ENCODE assay signal across 9 mouse cellular contexts in the genomic region with DNA sequence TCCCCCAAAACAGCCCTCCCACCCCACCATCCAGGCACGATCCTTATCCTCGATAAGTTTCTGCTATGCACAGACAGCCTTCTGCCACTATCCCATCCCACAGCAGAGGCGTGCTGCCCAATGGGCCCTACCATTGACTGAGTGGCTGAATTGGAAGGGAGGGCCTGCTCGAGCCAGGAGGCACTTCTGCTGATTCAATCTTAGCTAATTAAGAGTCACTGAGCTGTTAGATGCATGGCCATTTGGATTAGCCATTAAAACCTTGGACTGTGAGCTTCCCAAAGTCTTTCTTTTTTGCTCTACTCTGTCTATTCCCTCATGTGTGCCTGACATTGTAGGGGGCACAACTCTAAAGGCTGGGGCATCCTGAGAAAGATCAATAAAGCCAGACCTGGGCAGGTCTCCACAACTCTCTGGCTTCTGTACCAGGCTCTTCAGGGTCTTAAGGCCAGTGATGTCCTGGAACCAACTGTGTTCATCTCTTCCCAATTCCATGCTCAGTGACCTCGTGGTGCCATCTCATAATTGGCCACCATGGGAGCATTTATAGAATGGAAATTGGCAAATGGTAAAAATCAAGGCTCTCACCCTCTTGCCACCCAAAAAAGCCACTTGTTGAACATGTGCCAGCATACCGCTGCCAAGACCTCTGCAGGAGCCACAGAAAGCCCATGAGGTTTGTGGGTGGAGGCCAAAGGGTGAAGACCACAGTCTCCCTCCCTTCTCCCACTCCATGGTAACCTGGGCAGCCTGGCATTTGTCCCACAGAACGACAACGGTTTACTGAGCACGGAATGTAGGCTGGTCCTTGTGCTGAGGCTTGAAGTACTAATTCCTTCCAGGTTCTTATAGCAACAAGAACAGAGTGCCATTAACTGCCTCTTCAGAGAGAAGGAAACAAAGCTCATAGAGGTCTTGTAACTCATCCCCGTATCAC.
A peak's percentile ranks its signal among the peaks of the same experiment; 100 is the strongest.
DNase-seq lines count a peak whose midpoint lies in the region; TF ChIP-seq lines count a peak whose summit lies in the region.
"Had no signal": no experiment of that assay in that cellular context is flagged by ENCODE, and none has a peak within 500 bp of the region (broad histone marks: within the 10 kb centered on the region; RNA-seq: fewer than 3 reads in every experiment).

No protein-coding gene starts in this region.

- DNase-seq in layer of hippocampus, adult 11-12 months (ENCODE audit: low spot score): peak; percentile 6
- DNase-seq in layer of hippocampus, adult 9-11 months: no peak
- DNase-seq in brain, embryonic 14.5 days (ENCODE audit: low read depth): peak; percentile 69
- DNase-seq in kidney, adult 2 months: peak; percentile 94
- peak; percentile 9 for DNase-seq in lung, postnatal 10 days
- no peak for DNase-seq in T-cell, adult 2 months (ENCODE audit: low spot score)
- DNase-seq in left cerebral cortex, adult 18-20 months (ENCODE audit: low spot score in 2 of 2): no peak

- no peaks in the 10 kb centered on the region for H3K36me3 ChIP-seq in kidney, adult 2 months (ENCODE audit: control insufficient read depth, insufficient read depth, low read length)
- H3K36me3 ChIP-seq: embryonic facial prominence, embryonic 15.5 days; heart, embryonic 13.5 days had no signal

- no peak overlapping the region for H3K4me3 ChIP-seq in kidney, adult 2 months (ENCODE audit: insufficient read depth, low read depth, low read length)
- H3K4me3 ChIP-seq: embryonic facial prominence, embryonic 15.5 days; heart, embryonic 13.5 days had no signal

- H3K27ac ChIP-seq in kidney, adult 2 months (ENCODE audit: insufficient read depth, low read depth, low read length): peak overlapping the region; percentile 33
- H3K27ac ChIP-seq: embryonic facial prominence, embryonic 15.5 days; heart, embryonic 13.5 days had no signal

- WGBS in kidney, adult 2 months: 27% methylated on average over 10 of the region's 10 CpGs

- TF ChIP-seq CTCF in brain, embryonic 14.5 days (IDR thresholded peaks at IDR 0.05; ENCODE audit: borderline replicate concordance, extremely low read depth, insufficient read depth, insufficient read length): no peak
- TF ChIP-seq CTCF in kidney, adult 2 months (conservative IDR thresholded peaks at IDR 0.05; ENCODE audit: insufficient read depth, insufficient read length, low read depth, low read length): no peak

- no peaks in the 10 kb centered on the region for H3K27me3 ChIP-seq in kidney, adult 2 months (replicated peaks; ENCODE audit: control insufficient read depth, insufficient read depth, low read length)
- H3K27me3 ChIP-seq: embryonic facial prominence, embryonic 15.5 days; heart, embryonic 13.5 days had no signal

- no peak for TF ChIP-seq POLR2A in brain, embryonic 14.5 days (IDR thresholded peaks at IDR 0.05; ENCODE audit: borderline replicate concordance, extremely low read depth, insufficient read depth, insufficient read length, poor library complexity, severe bottlenecking)
- no peak for TF ChIP-seq POLR2A in kidney, adult 2 months (IDR thresholded peaks at IDR 0.05; ENCODE audit: low read depth, low read length)

- H3K4me1 ChIP-seq in kidney, adult 2 months (ENCODE audit: control insufficient read depth, insufficient read depth, low read length): peaks cover 25% of the 10 kb centered on the region
- H3K4me1 ChIP-seq: heart, embryonic 13.5 days had no signal

Comparison
In these comparisons a context has a peak if more than half of its experiments do, and no peak if none do; other contexts are left out.
1. DNase-seq: peak in layer of hippocampus, adult 11-12 months (single experiment), brain, embryonic 14.5 days (single experiment), kidney, adult 2 months (single experiment) and lung, postnatal 10 days (single experiment); none in layer of hippocampus, adult 9-11 months (single experiment), T-cell, adult 2 months (single experiment) and left cerebral cortex, adult 18-20 months (0 of 2).